Mouse (Mus musculus) CD4-positive, CD25-positive, alpha-beta regulatory T cell, adult 9 weeks (primary cell): ENCODE results near the gene Obox5. TPM values are rescaled to one million over a fixed set of nuclear protein-coding genes. Genes with fewer than 3 reads are reported as not detected.

ENCODE experiments used
- polyA plus RNA-seq: library from polyadenylated mRNA; unstranded; fragments of 100-300 nt; shearing (Covaris generic); gene quantifications from one replicate; pipeline ENCODE4 v1.2.1, GENCODE M21; 2017

Gene Obox5
- polyA plus RNA-seq, result not detected

DNA sequence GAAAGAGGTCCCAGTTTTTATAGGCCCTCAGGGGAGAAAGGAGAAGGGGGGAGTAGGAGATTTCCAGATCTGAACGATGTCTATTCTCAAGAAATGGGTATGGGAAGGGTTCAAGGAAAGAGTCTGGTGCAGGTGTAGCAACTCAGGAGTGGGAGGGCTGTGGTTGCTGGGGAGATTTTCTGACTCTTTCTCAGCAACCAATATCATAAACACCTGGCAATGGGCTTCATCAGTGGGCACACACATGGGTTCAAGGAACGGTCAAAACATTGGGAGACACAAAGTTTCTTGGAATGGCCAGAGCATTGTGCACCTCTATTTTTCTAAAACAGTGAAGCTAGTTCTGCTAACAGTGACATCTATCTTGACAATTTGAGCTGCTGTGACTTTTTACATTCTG, at the start of gene Obox5:
TSS of gene Obox5 (plus strand) at position 301 of the 400 bp plus-strand sequence.

Other genes with a start within 250 kb of the Obox5 start
- gene Obox3, start 110.2 kb upstream of the Obox5 start, polyA plus RNA-seq, result not detected
- gene Obox6, start 89.5 kb downstream of the Obox5 start, polyA plus RNA-seq, result not detected
- gene Crx, start 129.8 kb downstream of the Obox5 start, polyA plus RNA-seq, result not detected
- not detected for gene Crxos, start 132.5 kb downstream of the Obox5 start, polyA plus RNA-seq
- 730 TPM for gene Selenow, start 172.3 kb downstream of the Obox5 start, polyA plus RNA-seq
- gene Nop53, start 195.9 kb downstream of the Obox5 start, polyA plus RNA-seq, result 377 TPM
- gene Ehd2, start 217.4 kb downstream of the Obox5 start, polyA plus RNA-seq, result not detected